Mouse (Mus musculus) kidney, adult 2 months (tissue): Measurements from ENCODE around the gene Phf24. TPM values are rescaled to one million over a fixed set of nuclear protein-coding genes. Genes with fewer than 3 reads are reported as not detected.

Source experiments
- DNase-seq: peaks from one replicate; pipeline ENCODE4 v3.0.0; 2021
- H3K27ac ChIP-seq: fragments of 200-500 bp; 2 replicates; pipeline ENCODE4 v1.5.1; 2012; ENCODE audit warnings: low read depth, low read length, control low read depth, inconsistent platforms; ENCODE audit not compliant: insufficient read depth
- H3K27me3 ChIP-seq: fragments of 200-500 bp; replicated peaks from 2 replicates; pipeline ENCODE4 v1.6.1; 2012; ENCODE audit warnings: mild to moderate bottlenecking, moderate library complexity, low read length, inconsistent platforms; ENCODE audit not compliant: control insufficient read depth, insufficient read depth
- H3K36me3 ChIP-seq: fragments of 200-500 bp; 2 replicates; pipeline ENCODE4 v1.6.1; 2012; ENCODE audit warnings: mild to moderate bottlenecking, moderate library complexity, low read length, inconsistent platforms; ENCODE audit not compliant: control insufficient read depth, insufficient read depth
- H3K4me1 ChIP-seq: fragments of 200-500 bp; 2 replicates; pipeline ENCODE4 v1.6.1; 2011; ENCODE audit warnings: low read length; ENCODE audit not compliant: control insufficient read depth, insufficient read depth
- H3K4me3 ChIP-seq: fragments of 200-500 bp; 2 replicates; pipeline ENCODE4 v1.5.1; 2011; ENCODE audit warnings: mild to moderate bottlenecking, low read depth, low read length, control low read depth; ENCODE audit not compliant: insufficient read depth
- CTCF ChIP-seq: fragments of 200-500 bp; conservative IDR thresholded peaks from 2 replicates; pipeline ENCODE4 v1.5.1; 2011; ENCODE audit warnings: low read depth, mild to moderate bottlenecking, control low read depth, low read length, moderate library complexity, mixed read lengths; ENCODE audit not compliant: insufficient read depth, insufficient read length
- POLR2A ChIP-seq: fragments of 200-500 bp; IDR thresholded peaks from one replicate; pipeline ENCODE4 v1.6.1; 2011; ENCODE audit warnings: low read depth, low read length, control low read depth
- WGBS: fragments of 180-500 bp; shearing (Covaris S2); methylation state at CpG from one replicate; pipeline ENCODE4 v1.1.7; 2018; 5-methylcytosine and 5-hydroxymethylcytosine counted together
- polyA plus RNA-seq: library from polyadenylated mRNA; depleted of rRNA; stranded (reverse); fragments of >200 nt; gene quantifications from 2 replicates; pipeline ENCODE4 v1.2.3, GENCODE M21; 2012

Phf24 gene
- polyA plus RNA-seq, 1 experiment = 1.1 TPM

GRCm38 (mm10) chr4:42949051-42949675 lies 32.7 kb downstream of the Phf24 start:
- TF ChIP-seq POLR2A (no peak), CTCF (no peak)
- 7% methylated on average over 14 of the region's 14 CpGs for WGBS
- no peak overlapping the region for H3K27ac ChIP-seq

GRCm38 (mm10) chr4:42949676-42950051 lies 33.2 kb downstream of the Phf24 start, which contains the start of gene Dnajb5:
TSS of gene Dnajb5 (plus strand) at chr4:42949814.
- DNase-seq = peak; percentile 100
- Histone ChIP-seq H3K27ac (peak within 1 kb of the TSS; percentile 54), H3K4me1 (peaks cover 8% of the 10 kb centered on the region; the same call in 1 of the 2 replicates), H3K27me3 (no peaks in the 10 kb centered on the region), H3K36me3 (no peaks in the 10 kb centered on the region), H3K4me3 (peak within 1 kb of the TSS; percentile 66)
- no peak for TF ChIP-seq CTCF
- TF ChIP-seq POLR2A = no peak
- WGBS = under 1% methylated on average over 39 of the region's 39 CpGs

More at GRCm38 (mm10) chr4:42949051-42949675, 32.7 kb downstream of the Phf24 start:
- DNase-seq = no peak
- peak overlapping the region; percentile 39 for H3K4me3 ChIP-seq
- no peaks in the 10 kb centered on the region for H3K36me3 ChIP-seq
- no peaks in the 10 kb centered on the region for H3K27me3 ChIP-seq
- H3K4me1 ChIP-seq = peaks cover 8% of the 10 kb centered on the region; the same call in 1 of the 2 replicates

- H3K4me3 ChIP-seq = peak overlapping the region; percentile 66
- peak; percentile 91 for DNase-seq
- no peak for TF ChIP-seq CTCF
- TF ChIP-seq POLR2A = no peak
- 2% methylated on average over 22 of the region's 27 CpGs for WGBS
- H3K27me3 ChIP-seq = no peaks in the 10 kb centered on the region
- H3K36me3 ChIP-seq = no peaks in the 10 kb centered on the region
- H3K4me1 ChIP-seq = peaks cover 8% of the 10 kb centered on the region; the same call in 1 of the 2 replicates
- H3K27ac ChIP-seq = peak overlapping the region; percentile 54
These were observed 33.7 kb downstream of the Phf24 start for GRCm38 (mm10) chr4:42950065-42950558.

GRCm38 (mm10) chr4:42951206-42952195 lies 35.0 kb downstream of the Phf24 start:
- Histone ChIP-seq H3K36me3 (no peaks in the 10 kb centered on the region), H3K27me3 (no peaks in the 10 kb centered on the region), H3K4me3 (no peak overlapping the region), H3K4me1 (peaks cover 8% of the 10 kb centered on the region; the same call in 1 of the 2 replicates), H3K27ac (no peak overlapping the region)
- WGBS = 67% methylated on average over 10 of the region's 11 CpGs
- TF ChIP-seq CTCF = no peak
- no peak for TF ChIP-seq POLR2A
- DNase-seq = no peak

GRCm38 (mm10) chr4:42952563-42952962 lies 36.1 kb downstream of the Phf24 start:
- WGBS = 90% methylated on average over 7 of the region's 7 CpGs
- H3K27me3 ChIP-seq = no peaks in the 10 kb centered on the region

GRCm38 (mm10) chr4:42953435-42954094 lies 37.1 kb downstream of the Phf24 start:
- TF ChIP-seq CTCF = no peak
- no peak for TF ChIP-seq POLR2A
- 50% methylated on average over 10 of the region's 10 CpGs for WGBS
- Histone ChIP-seq H3K36me3 (no peaks in the 10 kb centered on the region), H3K27me3 (no peaks in the 10 kb centered on the region), H3K4me1 (peaks cover 8% of the 10 kb centered on the region; the same call in 1 of the 2 replicates), H3K4me3 (no peak overlapping the region), H3K27ac (no peak overlapping the region)
- peak; percentile 32 for DNase-seq

More at GRCm38 (mm10) chr4:42952563-42952962, 36.1 kb downstream of the Phf24 start:
- Histone ChIP-seq H3K36me3 (no peaks in the 10 kb centered on the region), H3K4me1 (peaks cover 8% of the 10 kb centered on the region; the same call in 1 of the 2 replicates), H3K27ac (no peak overlapping the region), H3K4me3 (no peak overlapping the region)
- DNase-seq = no peak
- TF ChIP-seq POLR2A (no peak), CTCF (no peak)
